Mouse (Mus musculus): ENCODE results near the gene Dock8. TPM values are rescaled to one million over a fixed set of nuclear protein-coding genes. Genes with fewer than 3 reads are reported as not detected.

The Dock8 gene
- polyA plus RNA-seq (2016; fragmentation: Nextera tagmentation; extraction: Ambion mirVana) = 2.9 TPM in 2 replicates

DNA sequence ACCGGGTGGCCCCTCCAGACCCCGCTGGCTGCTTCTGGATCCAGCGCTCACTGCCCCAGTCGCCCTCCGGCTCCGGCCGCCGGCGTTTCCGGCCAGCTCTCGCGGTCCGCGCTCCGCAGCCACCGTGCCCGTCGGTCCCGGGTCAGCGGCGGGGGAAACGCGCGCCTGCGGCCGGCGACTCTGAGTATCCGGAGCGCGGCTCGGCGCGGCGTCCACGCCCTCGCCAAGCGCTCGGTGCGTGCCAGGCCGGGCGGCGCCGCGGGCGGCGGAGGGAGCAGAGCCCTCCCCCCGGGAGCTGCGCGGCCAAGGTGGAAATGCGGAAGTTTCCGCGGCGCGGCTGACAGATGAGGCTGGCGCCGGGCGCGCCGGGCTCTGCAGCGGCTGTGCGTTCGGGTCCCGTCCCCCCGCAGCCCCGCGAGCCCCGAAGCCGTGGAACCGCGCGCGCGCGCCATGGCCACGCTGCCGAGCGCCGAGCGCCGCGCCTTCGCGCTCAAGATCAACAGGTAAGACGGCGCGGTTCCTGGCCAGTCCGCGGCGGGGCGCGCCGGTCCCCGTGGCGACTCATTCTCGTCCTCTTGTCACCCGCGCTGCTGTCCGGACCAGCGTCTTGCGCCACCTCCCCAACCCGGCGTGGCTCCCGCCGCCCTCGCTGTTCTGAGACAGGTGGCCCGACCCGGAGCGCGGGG lies at the start of gene Dock8:
Gene Dock8, plus strand, starts transcription at position 334 of the 686 bp plus-strand sequence.
- ATAC-seq (ENCODE audit: insufficient number of reproducible peaks, insufficient read depth, low FRiP score, low TSS enrichment) = no peak
- Histone ChIP-seq H3K27me3 (peaks cover 56% of the 10 kb centered on the region), H3K36me3 (no peaks in the 10 kb centered on the region), H3K4me3 (peak within 1 kb of the TSS; percentile 77), H3K9me3 (no peaks in the 10 kb centered on the region), H3K4me1 (peaks cover 10% of the 10 kb centered on the region; the same call in 1 of the 2 replicates), H3K9ac (peak within 1 kb of the TSS; percentile 48), H3K27ac (no peak within 1 kb of the TSS), H3K4me2 (replicated peaks) (peak within 1 kb of the TSS; percentile 94)
- WGBS = under 1% methylated on average over 91 of the region's 109 CpGs

DNA sequence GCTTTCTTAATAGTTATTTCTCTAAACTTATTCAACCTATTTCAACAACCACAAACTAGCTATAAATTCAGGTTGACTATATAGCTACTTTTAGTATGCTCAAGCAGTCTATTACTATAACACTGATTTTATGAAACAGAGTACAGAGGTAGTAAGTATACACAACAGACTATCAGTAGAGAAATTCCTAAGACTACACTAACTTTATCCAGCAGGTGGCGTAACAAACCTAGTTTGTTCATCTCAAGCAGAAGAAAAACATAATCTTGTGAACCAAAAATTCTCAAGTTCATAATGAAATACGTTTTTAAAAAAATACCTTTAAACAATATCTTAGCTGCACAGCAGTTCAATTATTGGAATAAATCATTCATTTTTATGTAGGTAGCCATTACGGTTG lies 40.8 kb upstream of the Dock8 start:
- Histone ChIP-seq H3K9me3 (no peaks in the 10 kb centered on the region), H3K4me2 (replicated peaks) (no peak overlapping the region), H3K27ac (no peak overlapping the region), H3K9ac (no peak overlapping the region), H3K36me3 (peaks cover 12% of the 10 kb centered on the region), H3K4me1 (peaks cover 13% of the 10 kb centered on the region), H3K27me3 (no peaks in the 10 kb centered on the region), H3K4me3 (no peak overlapping the region)
- 39% methylated on average over 3 of the region's 3 CpGs for WGBS
- no peak for ATAC-seq (ENCODE audit: insufficient number of reproducible peaks, insufficient read depth, low FRiP score, low TSS enrichment)

DNA sequence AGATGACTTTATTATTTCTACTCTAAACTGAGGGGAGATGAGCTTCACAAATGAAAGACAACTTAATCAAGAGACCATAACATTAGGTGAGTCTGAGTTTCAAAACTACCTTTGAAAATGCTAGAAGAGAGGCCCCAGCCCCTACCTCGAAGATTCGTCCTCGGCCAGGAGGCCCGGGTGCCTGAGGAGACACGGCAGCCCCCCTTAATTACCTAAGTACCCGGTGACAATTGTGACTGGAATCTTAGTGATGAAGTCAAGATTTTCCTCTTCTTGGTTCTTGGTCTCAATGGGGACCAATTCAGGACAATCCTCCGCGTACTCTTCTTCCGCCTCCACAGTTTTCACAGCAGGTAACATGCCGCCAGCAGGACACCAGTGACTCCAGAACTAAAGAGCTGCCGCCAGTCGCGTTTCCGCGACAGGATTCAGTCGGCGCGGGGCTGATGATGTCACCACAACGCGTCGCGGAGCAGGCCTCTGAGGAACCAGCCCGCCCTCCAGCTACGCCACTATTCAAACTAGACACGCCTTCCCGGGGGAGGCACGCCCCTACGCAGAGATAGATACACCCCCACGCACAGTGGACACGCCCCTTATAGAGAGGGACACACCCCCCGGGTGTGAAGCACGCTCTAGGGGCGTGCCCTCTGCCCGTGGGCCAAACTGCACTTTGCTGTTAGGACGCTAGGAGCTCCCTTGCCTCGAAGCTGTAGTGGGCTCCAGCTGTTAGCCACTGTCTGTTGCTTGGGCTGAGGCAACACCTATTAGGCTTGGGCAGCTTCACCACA lies 38.0 kb upstream of the Dock8 start, which contains the start of gene Cbwd1:
Gene Cbwd1, minus strand, starts transcription at position 439 of the 791 bp plus-strand sequence.
- no peaks in the 10 kb centered on the region for H3K27me3 ChIP-seq
- H3K9ac ChIP-seq = peak within 1 kb of the TSS; percentile 64
- no peaks in the 10 kb centered on the region for H3K9me3 ChIP-seq
- peaks cover 13% of the 10 kb centered on the region for H3K4me1 ChIP-seq
- H3K36me3 ChIP-seq = 0 out of 2 replicates have a peak, but pooled peaks cover under 1% of the 10 kb centered on the region
- WGBS = under 1% methylated on average over 36 of the region's 36 CpGs
- peak; percentile 99 for ATAC-seq (ENCODE audit: insufficient number of reproducible peaks, insufficient read depth, low FRiP score, low TSS enrichment)
- H3K27ac ChIP-seq = no peak within 1 kb of the TSS
- peak within 1 kb of the TSS; percentile 71 for H3K4me3 ChIP-seq
- H3K4me2 ChIP-seq (replicated peaks) = peak within 1 kb of the TSS; percentile 54

DNA sequence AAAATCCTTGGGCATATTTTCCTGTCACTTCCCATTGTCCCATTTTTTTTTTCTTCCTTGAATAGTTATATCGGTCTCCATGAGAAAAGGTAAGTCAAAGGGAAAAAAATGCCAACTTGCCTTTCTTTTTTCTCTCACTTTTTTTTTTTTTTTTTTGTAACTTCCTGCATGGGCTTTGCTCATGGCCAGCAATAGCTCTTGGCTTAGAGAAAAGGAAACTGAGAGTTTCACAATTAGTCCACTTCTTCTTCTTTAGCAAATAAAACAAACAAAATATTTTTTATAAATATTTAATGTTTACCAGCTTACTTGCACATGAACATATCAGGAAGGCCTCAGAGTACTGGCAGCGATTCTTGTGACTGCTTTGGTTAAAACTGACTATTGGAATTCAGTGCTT lies 33.1 kb upstream of the Dock8 start:
- H3K4me1 ChIP-seq = no peaks in the 10 kb centered on the region
- H3K4me2 ChIP-seq (replicated peaks) = no peak overlapping the region
- no peaks in the 10 kb centered on the region for H3K36me3 ChIP-seq
- H3K27ac ChIP-seq = no peak overlapping the region
- no peaks in the 10 kb centered on the region for H3K27me3 ChIP-seq
- 92% methylated on average over 2 of the region's 2 CpGs for WGBS
- H3K4me3 ChIP-seq = no peak overlapping the region
- ATAC-seq (ENCODE audit: insufficient number of reproducible peaks, insufficient read depth, low FRiP score, low TSS enrichment) = no peak
- no peaks in the 10 kb centered on the region for H3K9me3 ChIP-seq
- H3K9ac ChIP-seq = no peak overlapping the region

DNA sequence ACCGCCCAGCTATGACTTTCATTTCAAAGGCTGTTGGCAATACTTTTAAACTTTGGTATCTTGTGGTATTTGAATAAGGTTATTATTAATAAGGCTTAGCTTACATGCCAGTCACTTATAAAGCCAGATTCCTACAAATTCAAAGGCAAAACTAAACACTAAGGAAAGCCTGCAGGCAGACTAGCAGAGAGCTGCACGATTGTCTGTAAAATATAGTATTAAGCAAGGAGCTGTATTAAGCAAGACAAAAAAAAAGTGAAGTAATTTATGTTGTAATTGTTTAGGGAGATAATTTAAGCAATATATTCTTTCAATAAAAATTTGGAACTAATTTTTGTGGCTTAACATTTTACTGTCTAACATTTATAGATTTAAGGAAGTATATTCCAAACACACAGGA lies 32.4 kb upstream of the Dock8 start:
- no peak overlapping the region for H3K27ac ChIP-seq
- 87% methylated on average over 2 of the region's 2 CpGs for WGBS
- no peak for ATAC-seq (ENCODE audit: insufficient number of reproducible peaks, insufficient read depth, low FRiP score, low TSS enrichment)

DNA sequence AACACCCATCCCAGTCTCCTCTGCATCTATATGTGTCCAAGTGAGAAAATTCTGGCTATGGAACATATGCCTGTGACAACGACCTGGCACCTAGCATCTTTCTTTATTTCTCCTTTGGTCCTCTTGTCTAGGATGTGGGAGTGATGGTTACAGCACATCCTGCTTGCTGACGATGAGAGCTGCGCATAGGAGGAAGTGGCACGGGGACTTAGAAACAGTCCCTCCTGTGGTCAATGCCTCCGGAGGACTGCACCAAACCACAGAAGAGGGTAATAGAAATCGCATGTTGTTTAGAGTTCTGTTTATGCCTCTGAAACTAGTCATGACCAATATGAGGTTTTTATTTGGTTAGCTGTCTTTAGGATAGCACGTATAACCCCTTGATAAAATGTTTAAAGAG lies 28.0 kb upstream of the Dock8 start:
- 84% methylated on average over 7 of the region's 7 CpGs for WGBS

More for the DNA sequence above, 32.4 kb upstream of the Dock8 start:
- H3K9ac ChIP-seq = no peak overlapping the region
- no peaks in the 10 kb centered on the region for H3K36me3 ChIP-seq
- no peaks in the 10 kb centered on the region for H3K9me3 ChIP-seq
- H3K4me1 ChIP-seq = no peaks in the 10 kb centered on the region
- no peaks in the 10 kb centered on the region for H3K27me3 ChIP-seq
- no peak overlapping the region for H3K4me3 ChIP-seq
- H3K4me2 ChIP-seq (replicated peaks) = no peak overlapping the region

DNA sequence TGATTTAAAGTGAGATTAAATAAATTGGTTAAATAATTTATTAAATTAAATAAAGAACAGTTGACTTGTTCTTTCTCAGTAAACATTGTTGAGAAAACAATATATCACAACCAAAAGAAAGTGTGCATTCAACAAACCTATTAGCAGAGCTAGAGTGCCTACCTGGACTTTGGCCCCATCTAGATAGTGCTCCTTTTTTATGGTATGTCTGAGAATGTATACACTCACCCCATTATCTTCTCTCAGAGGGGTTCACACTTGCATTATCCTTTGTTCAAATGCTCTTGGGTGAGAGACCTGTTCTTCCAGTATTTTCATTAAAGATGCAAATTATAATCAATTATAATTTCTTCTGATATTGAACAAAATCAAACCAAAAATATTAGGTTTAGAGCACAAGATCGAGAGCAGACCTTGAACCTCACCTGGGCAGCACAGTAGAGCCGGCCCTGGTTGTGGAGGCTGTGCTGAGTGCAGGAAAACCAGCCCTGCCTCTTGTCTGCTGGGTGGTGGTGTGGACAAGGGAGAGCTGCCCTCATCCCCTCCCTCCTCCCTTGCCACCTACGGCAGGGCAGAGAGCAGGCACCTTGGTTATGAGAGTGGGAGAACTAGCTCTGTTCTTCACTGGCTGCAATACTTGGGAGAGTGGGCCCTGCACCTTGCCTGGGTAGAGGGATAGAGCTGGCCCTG lies 26.5 kb upstream of the Dock8 start:
- Histone ChIP-seq H3K36me3 (no peaks in the 10 kb centered on the region), H3K9me3 (no peaks in the 10 kb centered on the region), H3K4me3 (no peak overlapping the region), H3K27me3 (no peaks in the 10 kb centered on the region), H3K9ac (no peak overlapping the region), H3K4me1 (no peaks in the 10 kb centered on the region), H3K27ac (no peak overlapping the region), H3K4me2 (replicated peaks) (no peak overlapping the region)
- no peak for ATAC-seq (ENCODE audit: insufficient number of reproducible peaks, insufficient read depth, low FRiP score, low TSS enrichment)
- WGBS = 82% methylated on average over 3 of the region's 3 CpGs

More for the DNA sequence above, 28.0 kb upstream of the Dock8 start:
- Histone ChIP-seq H3K36me3 (no peaks in the 10 kb centered on the region), H3K27me3 (no peaks in the 10 kb centered on the region), H3K27ac (no peak overlapping the region), H3K4me2 (replicated peaks) (no peak overlapping the region), H3K4me3 (no peak overlapping the region), H3K9ac (no peak overlapping the region), H3K9me3 (no peaks in the 10 kb centered on the region), H3K4me1 (no peaks in the 10 kb centered on the region)
- ATAC-seq (ENCODE audit: insufficient number of reproducible peaks, insufficient read depth, low FRiP score, low TSS enrichment) = no peak

DNA sequence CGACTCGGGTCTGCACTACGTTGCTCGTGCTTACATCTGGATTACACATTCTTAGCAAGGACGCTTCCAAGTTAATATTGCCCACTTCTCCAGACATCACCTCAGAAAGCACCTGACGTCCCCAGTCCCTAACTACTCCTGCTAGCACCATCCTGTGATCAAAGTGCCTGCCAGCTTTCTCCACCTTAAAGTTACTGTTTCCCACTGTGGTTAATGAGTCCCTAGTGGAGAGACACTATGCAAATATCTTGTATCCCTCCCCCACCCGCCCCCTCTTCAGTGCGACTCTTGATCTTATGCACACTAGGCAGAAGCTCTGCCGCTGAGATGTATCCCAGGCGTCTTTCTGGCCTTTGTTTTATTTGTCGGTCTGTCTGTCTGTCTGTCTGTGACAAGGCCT lies 21.3 kb upstream of the Dock8 start:
- no peak for ATAC-seq (ENCODE audit: insufficient number of reproducible peaks, insufficient read depth, low FRiP score, low TSS enrichment)
- H3K4me3 ChIP-seq = no peak overlapping the region
- no peak overlapping the region for H3K4me2 ChIP-seq (replicated peaks)
- no peaks in the 10 kb centered on the region for H3K4me1 ChIP-seq
- H3K27ac ChIP-seq = no peak overlapping the region
- H3K9ac ChIP-seq = no peak overlapping the region
- H3K27me3 ChIP-seq = no peaks in the 10 kb centered on the region
- 79% methylated on average over 11 of the region's 11 CpGs for WGBS
- H3K36me3 ChIP-seq = no peaks in the 10 kb centered on the region
- no peaks in the 10 kb centered on the region for H3K9me3 ChIP-seq

DNA sequence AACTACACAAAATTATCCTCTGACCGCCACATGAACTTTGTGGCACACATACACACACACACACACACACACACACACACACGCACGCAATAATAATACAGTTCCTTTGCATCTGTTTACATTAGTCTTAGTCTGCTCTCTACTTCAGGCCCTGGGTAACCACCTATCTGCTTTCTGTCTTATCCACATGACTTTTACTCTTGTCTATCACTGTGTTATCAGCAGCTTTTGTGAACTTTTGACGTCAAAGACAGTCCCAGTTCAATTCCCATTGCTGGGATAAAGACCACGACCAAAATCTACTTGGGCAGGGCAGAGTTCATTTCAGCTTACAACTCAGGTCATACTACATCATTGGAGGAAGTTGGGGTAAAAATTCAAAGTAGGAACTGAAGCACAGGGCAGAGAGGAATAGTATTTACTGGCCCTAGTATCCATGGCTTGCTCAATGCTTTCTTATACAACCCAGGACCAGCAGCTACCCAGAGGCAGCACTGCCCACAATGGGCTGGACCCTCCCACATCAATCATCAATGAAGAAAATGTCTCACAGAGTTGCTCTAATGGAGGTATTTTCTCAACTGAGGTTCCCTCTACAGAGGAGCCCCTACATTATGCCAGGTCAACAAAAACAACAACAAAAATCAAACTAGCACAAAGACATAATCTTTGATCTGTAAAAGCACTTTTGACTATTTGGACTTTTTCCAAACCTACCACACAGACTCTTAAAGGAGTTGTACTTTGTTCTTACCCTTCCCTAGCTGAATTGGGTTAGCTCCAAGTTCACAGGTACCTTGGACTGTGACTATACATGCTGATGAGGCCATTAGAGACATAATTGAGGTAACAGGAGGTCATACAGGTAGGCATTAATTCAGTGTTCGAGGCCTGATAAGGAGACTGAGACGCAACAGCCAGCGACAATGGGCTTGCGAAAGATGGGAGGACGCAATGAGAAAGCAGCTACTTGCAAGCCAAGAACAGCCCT lies 20.2 kb upstream of the Dock8 start:
- WGBS = 90% methylated on average over 10 of the region's 10 CpGs
- Histone ChIP-seq H3K9ac (no peak overlapping the region), H3K4me1 (no peaks in the 10 kb centered on the region), H3K4me2 (replicated peaks) (no peak overlapping the region), H3K27me3 (no peaks in the 10 kb centered on the region), H3K9me3 (no peaks in the 10 kb centered on the region), H3K36me3 (no peaks in the 10 kb centered on the region), H3K27ac (no peak overlapping the region), H3K4me3 (no peak overlapping the region)
- ATAC-seq (ENCODE audit: insufficient number of reproducible peaks, insufficient read depth, low FRiP score, low TSS enrichment) = no peak

DNA sequence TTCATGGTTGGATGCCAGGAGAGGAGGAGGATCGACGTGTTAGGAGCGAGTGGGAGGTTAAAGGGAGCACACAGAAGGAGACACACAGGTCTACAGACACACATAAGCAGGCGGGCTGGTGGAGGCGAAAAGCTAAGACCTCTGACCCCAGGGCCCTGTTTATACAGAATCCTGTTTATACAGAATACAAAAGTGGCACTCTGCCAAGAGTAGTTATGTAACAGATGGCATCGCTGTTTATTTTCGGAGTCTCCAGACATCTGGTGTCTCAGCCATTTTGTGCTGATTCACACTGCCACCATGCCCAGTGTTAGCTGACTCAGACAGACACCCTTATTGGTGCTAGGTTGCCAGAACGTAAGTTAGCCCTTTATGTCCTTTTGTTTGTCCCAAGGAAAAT lies 18.0 kb upstream of the Dock8 start:
- ATAC-seq (ENCODE audit: insufficient number of reproducible peaks, insufficient read depth, low FRiP score, low TSS enrichment) = no peak
- Histone ChIP-seq H3K4me2 (replicated peaks) (no peak overlapping the region), H3K9me3 (no peaks in the 10 kb centered on the region), H3K27me3 (no peaks in the 10 kb centered on the region), H3K4me3 (no peak overlapping the region), H3K9ac (no peak overlapping the region), H3K4me1 (no peaks in the 10 kb centered on the region), H3K36me3 (no peaks in the 10 kb centered on the region), H3K27ac (no peak overlapping the region)
- 70% methylated on average over 8 of the region's 8 CpGs for WGBS

DNA sequence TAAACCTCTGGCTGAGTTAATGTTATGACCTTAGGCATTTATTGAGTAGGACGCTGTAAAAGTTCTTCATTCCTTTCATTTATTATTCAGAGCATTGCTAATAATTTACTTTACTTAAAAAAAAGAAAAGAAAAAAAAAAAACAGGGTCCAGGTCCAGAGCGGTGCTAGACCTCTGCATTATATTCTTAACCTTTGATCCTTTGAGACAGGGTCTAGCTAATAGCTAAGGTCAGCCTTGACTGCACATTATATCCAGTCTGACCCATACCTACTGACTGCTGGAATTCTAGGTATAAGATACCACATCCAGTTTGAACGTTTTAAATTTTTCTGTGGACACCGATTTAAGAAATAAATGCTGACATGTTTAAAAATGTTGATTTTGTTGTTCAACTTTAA lies 16.3 kb upstream of the Dock8 start:
- Histone ChIP-seq H3K4me3 (no peak overlapping the region), H3K9ac (no peak overlapping the region), H3K4me1 (no peaks in the 10 kb centered on the region), H3K27me3 (no peaks in the 10 kb centered on the region), H3K27ac (no peak overlapping the region), H3K9me3 (no peaks in the 10 kb centered on the region), H3K4me2 (replicated peaks) (no peak overlapping the region), H3K36me3 (no peaks in the 10 kb centered on the region)
- ATAC-seq (ENCODE audit: insufficient number of reproducible peaks, insufficient read depth, low FRiP score, low TSS enrichment) = no peak
- WGBS = 76% methylated on average over 4 of the region's 4 CpGs

Measured in embryonic facial prominence, embryonic 12.5 days (tissue).